Mouse (Mus musculus) liver, postnatal 0 days (tissue): Measurements from ENCODE around the gene Tepsin. TPM values are rescaled to one million over a fixed set of nuclear protein-coding genes. Genes with fewer than 3 reads are reported as not detected.
A peak's percentile ranks its signal among the peaks of the same experiment; 100 is the strongest.

Source experiments
- ATAC-seq: fragments of 200-750 bp; cut with Nextera tagmentation; 2 replicates; pipeline ENCODE4 v1.8.0; 2017; ENCODE audit warnings: mild to moderate bottlenecking, moderate library complexity
- DNase-seq: peaks from one replicate; pipeline ENCODE4 v3.0.0-alpha.2; 2016
- H3K27ac ChIP-seq: fragments of 300-500 bp; sonication (generic); 2 replicates; pipeline ENCODE4 v1.5.1; 2014; ENCODE audit warnings: antibody characterized with exemption, moderate library complexity, mild to moderate bottlenecking, low read depth
- H3K27me3 ChIP-seq: fragments of 300-500 bp; sonication (generic); 2 replicates; pipeline ENCODE4 v1.6.1; 2014; ENCODE audit warnings: low read length, control low read depth, mixed read lengths; ENCODE audit not compliant: insufficient read depth
- H3K36me3 ChIP-seq: fragments of 300-500 bp; sonication (generic); replicated peaks from 2 replicates; pipeline ENCODE4 v1.6.1; 2014; ENCODE audit warnings: mild to moderate bottlenecking, control low read depth, low read length, moderate library complexity, mixed read lengths; ENCODE audit not compliant: insufficient read depth
- H3K4me1 ChIP-seq: fragments of 300-500 bp; sonication (generic); 2 replicates; pipeline ENCODE4 v1.6.1; 2014; ENCODE audit warnings: antibody characterized with exemption, mild to moderate bottlenecking, control low read depth; ENCODE audit not compliant: insufficient read depth
- H3K4me2 ChIP-seq: fragments of 300-500 bp; sonication (generic); 2 replicates; pipeline ENCODE4 v1.6.1; 2014; ENCODE audit warnings: low read depth, mild to moderate bottlenecking, low read length, moderate library complexity, mixed read lengths
- H3K4me3 ChIP-seq: fragments of 300-500 bp; sonication (generic); 2 replicates; pipeline ENCODE4 v1.5.1; 2014; ENCODE audit warnings: low read depth, low read length
- H3K9ac ChIP-seq: fragments of 300-500 bp; sonication (generic); replicated peaks from 2 replicates; pipeline ENCODE4 v1.6.1; 2014; ENCODE audit warnings: mild to moderate bottlenecking, moderate library complexity
- H3K9me3 ChIP-seq: fragments of 300-500 bp; sonication (generic); 2 replicates; pipeline ENCODE4 v1.6.1; 2016; ENCODE audit warnings: mild to moderate bottlenecking, control low read depth, low read length, mixed read lengths
- CTCF ChIP-seq: sonication (generic); IDR thresholded peaks from 2 replicates; pipeline ENCODE4 v1.5.1; 2016; ENCODE audit warnings: antibody characterized with exemption, low read depth
- EP300 ChIP-seq: IDR thresholded peaks from 2 replicates; pipeline ENCODE4 v1.6.1; 2016; ENCODE audit warnings: antibody characterized with exemption, low read depth, mild to moderate bottlenecking
- WGBS: fragments of 180-500 bp; shearing (Covaris S2); extraction: QIAGEN DNeasy Blood & Tissue Kit; methylation state at CpG from one replicate; pipeline ENCODE4 v1.1.7; 2014; ENCODE audit not compliant: insufficient replicate concordance; 5-methylcytosine and 5-hydroxymethylcytosine counted together
- polyA plus RNA-seq: library from polyadenylated mRNA; unstranded; fragments of >200 nt; fragmentation: Nextera tagmentation; extraction: Ambion mirVana; gene quantifications from 2 replicates; pipeline ENCODE4 v1.2.1, GENCODE M21; 2015

The Tepsin gene
- polyA plus RNA-seq, 1 experiment from 2014 or later: 4.2 TPM

DNA sequence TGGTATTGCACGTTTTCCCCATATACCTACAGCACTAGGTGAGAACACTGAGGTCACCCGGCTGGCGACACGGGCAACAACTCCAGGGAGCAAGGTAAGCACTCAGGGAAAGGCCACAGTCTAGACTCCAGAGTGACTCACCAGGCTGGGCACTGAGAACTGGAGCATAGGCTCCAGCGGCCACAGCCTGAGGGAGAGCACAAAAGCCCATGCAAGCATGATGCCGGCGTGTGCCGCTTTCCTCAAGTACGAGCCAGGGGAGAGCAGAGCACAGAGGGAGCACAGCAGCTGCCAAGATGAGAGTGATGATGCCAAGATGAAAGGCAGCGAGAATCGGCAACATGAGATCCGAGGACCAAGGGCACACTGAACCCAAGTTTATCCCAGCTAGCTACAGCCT, 23.6 kb upstream of the Tepsin start:
- DNase-seq: no peak

DNA sequence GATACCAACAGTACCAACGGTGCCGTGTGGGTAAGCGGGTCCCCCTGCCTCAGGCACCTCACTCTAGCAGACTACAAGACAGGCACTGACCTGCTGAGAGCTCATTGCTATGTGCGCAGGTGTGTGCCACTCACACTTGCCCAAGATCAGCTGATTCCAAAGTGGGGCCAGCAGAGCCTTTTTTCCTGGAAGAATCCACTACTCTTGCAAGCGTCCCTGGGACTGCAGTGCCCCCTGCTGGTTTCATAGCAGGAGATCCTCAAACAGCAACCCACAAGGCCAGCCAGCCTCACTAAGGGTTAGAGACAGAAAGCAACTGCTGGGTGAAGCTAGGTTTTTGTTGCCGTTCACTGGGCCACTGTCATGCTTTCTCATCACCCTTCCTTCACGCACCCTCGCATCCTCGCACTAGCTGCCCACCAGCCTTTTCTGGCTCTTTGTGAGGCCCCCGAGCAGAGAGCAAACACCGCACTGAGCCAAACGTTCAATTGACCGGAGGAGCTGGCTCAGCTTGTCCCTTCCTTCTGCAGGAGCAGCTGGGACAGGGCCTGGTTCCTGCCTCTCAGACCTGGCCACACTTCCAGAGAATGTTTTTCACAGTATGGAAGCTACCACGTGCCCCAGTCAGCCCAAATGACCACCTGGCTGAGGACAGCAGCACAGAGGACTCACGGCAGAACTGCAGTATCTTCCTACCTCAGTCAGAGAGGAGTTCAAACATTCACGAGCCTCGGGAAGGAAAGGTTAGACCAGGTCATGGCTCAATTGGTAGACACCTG, 22.3 kb upstream of the Tepsin start:
- no peaks in the 10 kb centered on the region for H3K27me3 ChIP-seq
- H3K27ac ChIP-seq: no peak overlapping the region
- DNase-seq (peak; percentile 67), ATAC-seq (no peak)
- no peak overlapping the region for H3K9ac ChIP-seq
- peaks cover 70% of the 10 kb centered on the region for H3K36me3 ChIP-seq
- H3K4me1 ChIP-seq: no peaks in the 10 kb centered on the region
- WGBS: 83% methylated on average over 17 of the region's 17 CpGs
- H3K4me3 ChIP-seq: no peak overlapping the region
- TF ChIP-seq EP300: no peak
- peak; percentile 71 for TF ChIP-seq CTCF
- H3K4me2 ChIP-seq: no peak overlapping the region
- no peaks in the 10 kb centered on the region for H3K9me3 ChIP-seq

More for the DNA sequence above, 23.6 kb upstream of the Tepsin start:
- Histone ChIP-seq H3K27me3 (no peaks in the 10 kb centered on the region), H3K9me3 (no peaks in the 10 kb centered on the region), H3K4me3 (no peak overlapping the region), H3K9ac (no peak overlapping the region), H3K27ac (no peak overlapping the region), H3K36me3 (peaks cover 65% of the 10 kb centered on the region), H3K4me2 (no peak overlapping the region), H3K4me1 (no peaks in the 10 kb centered on the region)
- WGBS: 90% methylated on average over 12 of the region's 12 CpGs
- no peak for TF ChIP-seq EP300
- TF ChIP-seq CTCF: no peak
- no peak for ATAC-seq

DNA sequence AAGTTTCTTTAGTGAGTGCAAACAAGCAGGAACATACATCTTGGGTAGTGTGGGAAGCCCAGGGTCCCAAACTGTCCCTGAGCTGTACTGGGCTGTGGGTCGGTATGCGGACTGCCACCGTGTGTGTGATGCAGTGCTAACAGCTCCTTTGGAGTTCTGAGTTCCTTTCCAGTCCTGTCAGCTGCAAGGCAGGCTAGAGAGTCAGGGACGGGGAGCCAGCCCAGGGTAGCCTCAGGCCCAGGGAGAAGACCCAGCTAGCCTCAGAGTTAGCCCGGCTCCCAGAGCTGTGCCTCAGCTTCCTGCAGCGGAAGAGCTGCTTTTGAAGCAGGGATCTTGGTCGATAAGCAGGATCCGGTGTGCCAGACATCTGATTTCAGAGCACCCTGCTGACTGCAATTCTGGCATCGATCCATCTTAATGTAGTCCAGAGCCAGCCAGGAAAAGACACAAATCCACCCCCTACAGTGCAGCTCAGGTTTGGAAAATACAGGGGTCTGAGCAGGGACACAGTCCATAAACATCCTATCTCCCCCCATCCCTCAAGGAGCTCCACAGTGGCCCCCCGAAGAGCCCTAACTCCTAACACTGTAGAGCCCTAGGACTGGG, 21.5 kb upstream of the Tepsin start:
- Histone ChIP-seq H3K9me3 (no peaks in the 10 kb centered on the region), H3K4me2 (no peak overlapping the region), H3K27ac (no peak overlapping the region), H3K27me3 (no peaks in the 10 kb centered on the region), H3K4me3 (no peak overlapping the region), H3K9ac (no peak overlapping the region), H3K36me3 (peaks cover 73% of the 10 kb centered on the region), H3K4me1 (no peaks in the 10 kb centered on the region)
- ATAC-seq (no peak), DNase-seq (no peak)
- 81% methylated on average over 10 of the region's 10 CpGs for WGBS
- no peak for TF ChIP-seq EP300
- TF ChIP-seq CTCF: no peak

DNA sequence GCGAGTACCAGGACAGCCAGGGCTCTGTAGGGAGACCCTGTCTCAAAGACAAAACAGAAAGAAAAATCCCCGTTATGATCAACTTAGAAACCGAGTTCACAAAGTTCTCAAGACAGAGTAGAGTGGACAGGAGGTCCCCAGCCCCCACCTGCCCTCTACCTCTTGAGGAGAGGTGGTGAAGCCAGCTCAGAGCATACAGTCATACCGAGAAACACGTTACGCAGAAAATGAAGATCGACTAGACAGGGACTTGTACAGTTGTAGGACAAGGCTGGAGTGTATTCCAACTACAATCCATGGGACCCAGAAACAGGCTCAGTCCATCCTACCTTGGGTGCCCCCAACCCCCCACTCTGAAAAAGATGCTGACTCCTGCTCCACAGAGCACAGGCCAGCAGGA, 20.6 kb upstream of the Tepsin start:
- ATAC-seq: no peak
- no peak for DNase-seq
- Histone ChIP-seq H3K27ac (no peak overlapping the region), H3K9me3 (no peaks in the 10 kb centered on the region), H3K4me3 (no peak overlapping the region), H3K4me2 (no peak overlapping the region), H3K4me1 (no peaks in the 10 kb centered on the region), H3K27me3 (no peaks in the 10 kb centered on the region), H3K36me3 (peaks cover 68% of the 10 kb centered on the region), H3K9ac (no peak overlapping the region)
- TF ChIP-seq CTCF: no peak
- no peak for TF ChIP-seq EP300
- WGBS: 92% methylated on average over 7 of the region's 7 CpGs

DNA sequence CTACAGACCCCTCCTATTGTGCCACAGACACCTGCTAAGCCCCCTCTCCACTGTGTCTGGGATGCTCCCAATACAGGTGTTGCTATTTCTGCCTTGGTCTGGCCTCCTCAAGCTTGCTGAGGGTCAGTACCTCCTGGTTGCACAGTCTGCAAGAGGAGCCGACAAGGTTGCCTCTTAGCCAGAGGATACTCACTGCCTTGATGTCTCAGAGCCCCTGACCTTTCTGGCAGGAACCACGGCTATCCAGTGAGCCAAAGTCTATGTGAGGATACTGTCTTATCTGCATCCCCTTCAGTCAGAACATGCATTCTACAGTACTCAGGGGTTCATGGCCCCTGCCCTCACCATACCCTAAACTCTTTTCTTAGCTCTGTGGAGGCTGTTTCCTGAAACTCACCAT, 19.1 kb upstream of the Tepsin start:
- Histone ChIP-seq H3K4me3 (no peak overlapping the region), H3K36me3 (peaks cover 65% of the 10 kb centered on the region), H3K27me3 (no peaks in the 10 kb centered on the region), H3K9me3 (no peaks in the 10 kb centered on the region), H3K4me2 (no peak overlapping the region), H3K9ac (no peak overlapping the region), H3K4me1 (no peaks in the 10 kb centered on the region), H3K27ac (no peak overlapping the region)
- no peak for ATAC-seq
- no peak for TF ChIP-seq CTCF
- no peak for TF ChIP-seq EP300
- DNase-seq: no peak
- 79% methylated on average over 2 of the region's 2 CpGs for WGBS

DNA sequence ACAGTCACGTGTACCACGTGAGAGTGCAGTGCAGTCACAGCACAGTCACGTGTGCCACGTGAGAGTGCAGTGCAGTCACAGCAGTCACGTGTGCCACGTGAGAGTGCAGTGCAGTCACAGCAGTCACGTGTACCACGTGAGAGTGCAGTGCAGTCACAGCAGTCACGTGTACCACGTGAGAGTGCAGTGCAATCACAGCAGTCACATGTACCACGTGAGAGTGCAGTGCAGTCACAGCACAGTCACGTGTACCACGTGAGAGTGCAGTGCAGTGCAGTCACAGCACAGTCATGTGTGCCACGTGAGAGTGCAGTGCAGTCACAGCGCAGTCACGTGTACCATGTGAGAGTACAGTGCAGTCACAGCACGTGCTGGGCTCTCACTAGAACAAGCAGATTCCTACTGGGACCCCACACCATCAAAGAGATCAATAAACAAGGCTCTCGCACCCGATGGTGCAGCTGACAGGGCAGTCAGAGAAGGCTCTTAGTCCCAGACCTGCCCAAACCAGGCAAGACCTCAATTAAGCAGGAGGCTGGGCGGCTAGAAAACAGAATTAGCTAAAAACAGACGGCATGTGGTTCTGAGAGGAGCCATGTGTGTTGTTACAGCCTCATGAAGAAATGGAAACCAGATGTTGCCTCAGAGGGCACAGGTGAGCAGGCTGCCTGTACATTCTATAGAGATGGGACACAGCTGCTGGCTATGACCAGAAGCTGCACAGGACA, 16.1 kb upstream of the Tepsin start:
- WGBS: 87% methylated on average over 21 of the region's 21 CpGs
- H3K27ac ChIP-seq: no peak overlapping the region
- H3K27me3 ChIP-seq: no peaks in the 10 kb centered on the region
- H3K4me2 ChIP-seq: no peak overlapping the region
- TF ChIP-seq EP300 (no peak), CTCF (no peak)
- no peak for ATAC-seq
- DNase-seq: no peak
- no peak overlapping the region for H3K9ac ChIP-seq
- H3K4me1 ChIP-seq: no peaks in the 10 kb centered on the region
- no peak overlapping the region for H3K4me3 ChIP-seq
- peaks cover 57% of the 10 kb centered on the region for H3K36me3 ChIP-seq
- no peaks in the 10 kb centered on the region for H3K9me3 ChIP-seq
